Comparison of ENCODE assay signal across 8 mouse cellular contexts in the genomic region with DNA sequence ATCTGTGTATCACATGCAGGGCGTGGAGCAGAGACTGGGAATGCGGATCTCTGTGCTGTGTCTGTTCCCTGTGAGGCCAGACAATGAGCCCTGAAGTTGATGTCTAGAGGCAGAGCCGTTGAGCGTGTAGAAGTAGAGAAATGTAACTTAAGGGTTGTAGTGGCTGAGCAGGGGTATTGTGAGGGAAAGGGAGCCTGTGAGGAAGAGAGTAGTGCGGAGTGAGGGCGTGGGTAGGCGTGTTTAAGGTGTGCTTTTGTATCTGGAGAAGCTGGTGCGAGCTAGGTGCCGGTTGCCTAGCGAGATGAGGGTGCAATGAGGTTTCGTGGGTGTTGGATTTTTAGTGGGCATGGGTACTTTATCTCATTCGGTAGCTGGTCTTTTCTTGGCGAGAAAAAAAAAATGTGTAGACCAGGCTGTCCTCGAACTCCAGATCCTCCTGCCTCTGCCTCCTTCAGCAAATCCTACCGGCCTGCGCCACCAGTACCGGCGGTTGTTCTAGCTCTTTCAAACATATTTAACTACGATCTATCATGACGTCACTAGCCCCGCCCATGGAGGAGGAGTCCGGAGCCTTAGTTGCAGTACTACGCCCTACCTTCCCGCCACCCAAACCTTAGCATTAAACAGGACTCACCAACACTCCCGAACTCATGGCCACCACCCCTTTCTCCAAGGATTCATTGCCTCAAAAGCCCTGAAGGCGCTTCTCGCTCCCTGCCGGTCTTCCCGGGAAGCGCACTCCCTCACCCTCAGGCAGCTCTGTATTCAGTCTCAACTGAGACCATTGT. TPM values are rescaled to one million over a fixed set of nuclear protein-coding genes. Genes with fewer than 3 reads are reported as not detected.
DNase-seq lines count a peak whose midpoint lies in the region; ATAC-seq and TF ChIP-seq lines count a peak whose summit lies in the region.

No protein-coding gene starts in this region.

- H3K4me1 ChIP-seq in hindbrain, embryonic 10.5 days (replicated peaks), result peaks cover 18% of the 10 kb centered on the region; the same call in 1 of the 2 replicates
- 0 out of 2 replicates have a peak, but pooled peaks cover 3% of the 10 kb centered on the region for H3K4me1 ChIP-seq in lung, postnatal 0 days (ENCODE audit: insufficient read depth, low read depth, low read length)

- peak overlapping the region; percentile 61 for H3K4me3 ChIP-seq in hindbrain, embryonic 10.5 days
- H3K4me3 ChIP-seq in lung, postnatal 0 days (ENCODE audit: low read depth, low read length), result peak overlapping the region; percentile 33

- no peak overlapping the region; the same call in 1 of the 2 replicates for H3K9ac ChIP-seq in lung, postnatal 0 days (replicated peaks; ENCODE audit: low read depth)

- peak overlapping the region; percentile 69 for H3K4me2 ChIP-seq in lung, postnatal 0 days (replicated peaks; ENCODE audit: low read depth, low read length)

- H3K36me3 ChIP-seq in hindbrain, embryonic 10.5 days, result no peaks in the 10 kb centered on the region
- H3K36me3 ChIP-seq in lung, postnatal 0 days (ENCODE audit: insufficient read depth, low read length), result no peaks in the 10 kb centered on the region

- H3K9me3 ChIP-seq in hindbrain, embryonic 10.5 days, result no peaks in the 10 kb centered on the region
- H3K9me3 ChIP-seq in lung, postnatal 0 days (ENCODE audit: low read length), result no peaks in the 10 kb centered on the region

- peak overlapping the region; percentile 83 for H3K27ac ChIP-seq in hindbrain, embryonic 10.5 days
- H3K27ac ChIP-seq in lung, postnatal 0 days (ENCODE audit: low read length), result peak overlapping the region; percentile 52; the same call in 1 of the 2 replicates

- WGBS in hindbrain, embryonic 10.5 days, result 2% methylated on average over 30 of the region's 30 CpGs
- WGBS in lung, postnatal 0 days, result 4% methylated on average over 30 of the region's 30 CpGs

- ATAC-seq in lung, postnatal 0 days, result peak; percentile 95

- peak; percentile 85 for DNase-seq in MEL-GATA-1-ER (ENCODE audit: extremely low read depth, low read depth)
- peak; percentile 98 for DNase-seq in cerebellum, adult 8-10 months
- peak; percentile 98 for DNase-seq in forelimb bud, embryonic 11.5 days (ENCODE audit: low read depth, low spot score)
- peak; percentile 97 for DNase-seq in hindbrain, embryonic 10.5 days (ENCODE audit: low spot score)
- DNase-seq in layer of hippocampus, adult 9-11 months, result peak; percentile 99
- peak; percentile 100 for DNase-seq in lung, postnatal 0 days (ENCODE audit: low spot score)
- DNase-seq in ovary, postnatal 14 days (ENCODE audit: low spot score), result peak; percentile 94
- DNase-seq in thymus, postnatal 14 days, result peak; percentile 94

- peak; percentile 89 for TF ChIP-seq CTCF in lung, postnatal 0 days (IDR thresholded peaks at IDR 0.05)

- no peaks in the 10 kb centered on the region for H3K27me3 ChIP-seq in hindbrain, embryonic 10.5 days (ENCODE audit: insufficient read depth, poor library complexity, severe bottlenecking)
- H3K27me3 ChIP-seq in lung, postnatal 0 days (replicated peaks; ENCODE audit: insufficient read depth, low read length), result no peaks in the 10 kb centered on the region

- peak; percentile 75 for TF ChIP-seq EP300 in lung, postnatal 0 days (IDR thresholded peaks at IDR 0.05)

RNA-seq across cellular contexts. Expression of a gene that starts 25.1 kb away (rescaled TPM):
- polyA plus RNA-seq in hindbrain, embryonic 10.5 days (2016; fragmentation: Nextera tagmentation; extraction: Ambion mirVana), result not detected in 2 replicates
- 0.41 and 0.50 TPM in 2 replicates for polyA plus RNA-seq in lung, postnatal 0 days (2015; fragmentation: Nextera tagmentation; extraction: Ambion mirVana)

RNA-seq across cellular contexts. Expression of a gene that starts 41.1 kb away (rescaled TPM):
- not detected in 2 replicates for polyA plus RNA-seq in hindbrain, embryonic 10.5 days (2016; fragmentation: Nextera tagmentation; extraction: Ambion mirVana)
- not detected in 2 replicates for polyA plus RNA-seq in lung, postnatal 0 days (2015; fragmentation: Nextera tagmentation; extraction: Ambion mirVana)

Comparison
In these comparisons a context has a peak if more than half of its experiments do, and no peak if none do; other contexts are left out.
1. Peak in every context shown above with its lines: DNase-seq, ATAC-seq, H3K4me3 ChIP-seq and H3K27ac ChIP-seq.